Mouse (Mus musculus): Measurements from ENCODE around the gene Pcca. TPM values are rescaled to one million over a fixed set of nuclear protein-coding genes. Genes with fewer than 3 reads are reported as not detected.

Gene Pcca
- polyA plus RNA-seq, 1 experiment from 2014 or later: 37.7 TPM

DNA sequence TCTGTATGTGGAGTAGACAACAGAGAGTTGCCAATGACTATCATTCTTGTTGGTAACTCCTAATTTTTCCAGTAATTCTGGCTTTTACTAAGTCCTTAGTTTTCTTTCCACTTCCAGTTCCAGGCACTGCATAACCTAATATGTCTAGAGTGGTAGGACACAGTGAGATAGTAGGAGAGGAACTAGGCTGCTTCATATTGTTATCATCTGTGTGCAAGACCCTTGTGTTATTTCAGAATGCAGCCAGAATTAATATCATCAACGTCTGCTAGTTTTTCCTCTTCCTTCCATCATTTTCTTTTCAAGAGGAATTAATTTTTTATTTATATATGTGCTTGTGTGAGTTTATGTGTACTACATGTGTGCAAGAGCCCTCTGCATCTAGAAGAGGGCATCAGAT lies 114.1 kb downstream of the Pcca start:
- Histone ChIP-seq H3K27ac (no peak overlapping the region), H3K27me3 (no peaks in the 10 kb centered on the region), H3K4me1 (replicated peaks) (no peaks in the 10 kb centered on the region), H3K4me3 (replicated peaks) (no peak overlapping the region), H3K36me3 (0 out of 2 replicates have a peak, but pooled peaks cover 4% of the 10 kb centered on the region), H3K9me3 (no peaks in the 10 kb centered on the region), H3K4me2 (no peak overlapping the region), H3K9ac (replicated peaks) (no peak overlapping the region)
- 82% methylated on average over 1 of the region's 1 CpGs for WGBS
- no peak for ATAC-seq (ENCODE audit: insufficient number of reproducible peaks, insufficient read depth, low FRiP score, low TSS enrichment, low read depth)

DNA sequence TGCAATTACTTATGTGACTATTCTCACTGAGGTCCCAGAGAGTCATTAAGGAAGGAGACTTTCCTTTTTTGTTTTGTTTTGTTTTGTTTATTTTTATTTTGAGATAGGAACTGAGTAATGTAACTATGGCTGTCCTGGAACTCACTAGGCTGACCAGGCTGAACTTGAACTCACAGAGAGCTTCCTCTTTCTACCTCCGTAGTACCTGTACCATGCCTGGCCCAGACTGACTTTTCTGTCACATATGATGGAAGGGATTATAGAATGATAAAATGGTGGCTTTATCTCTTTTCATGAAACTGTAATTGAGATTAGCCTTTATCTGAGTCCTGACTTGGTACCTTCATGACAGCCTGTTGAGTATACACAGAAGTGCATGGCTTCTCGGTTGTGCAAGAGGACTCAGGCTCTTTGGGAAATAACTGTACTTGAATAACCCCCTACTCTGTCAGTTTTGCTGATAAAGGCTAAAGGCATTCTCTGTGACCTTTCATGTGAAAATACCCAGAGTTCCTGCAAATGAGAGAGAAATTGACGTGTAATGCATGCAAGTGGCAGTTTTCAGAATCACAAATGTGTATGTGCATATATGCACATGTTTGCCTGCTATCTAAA lies 115.3 kb downstream of the Pcca start:
- Histone ChIP-seq H3K9ac (replicated peaks) (no peak overlapping the region), H3K4me3 (replicated peaks) (no peak overlapping the region), H3K27ac (no peak overlapping the region), H3K9me3 (no peaks in the 10 kb centered on the region), H3K36me3 (peaks cover 7% of the 10 kb centered on the region; the same call in 1 of the 2 replicates), H3K4me2 (no peak overlapping the region), H3K27me3 (no peaks in the 10 kb centered on the region), H3K4me1 (replicated peaks) (no peaks in the 10 kb centered on the region)
- WGBS: 87% methylated on average over 3 of the region's 3 CpGs
- ATAC-seq (ENCODE audit: insufficient number of reproducible peaks, insufficient read depth, low FRiP score, low TSS enrichment, low read depth): no peak

DNA sequence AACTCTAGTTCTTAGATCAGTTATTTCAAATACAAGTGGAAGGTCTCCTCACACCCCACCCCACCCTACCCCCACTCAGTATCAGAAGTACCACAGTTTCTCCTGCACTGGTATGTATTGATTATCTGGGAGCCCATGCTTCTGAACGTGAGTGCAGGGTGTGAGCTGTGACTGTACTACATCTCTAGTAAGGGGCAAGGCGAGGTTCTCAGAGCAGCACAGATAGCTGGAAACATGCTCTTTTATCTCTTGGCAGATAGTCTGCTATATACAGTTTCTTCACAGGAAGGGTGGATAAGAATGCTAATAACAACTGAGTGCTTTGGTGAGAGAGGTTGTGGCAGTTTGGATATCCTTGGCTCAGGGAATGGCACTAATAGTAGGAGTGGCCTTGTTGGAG lies 117.6 kb downstream of the Pcca start:
- Histone ChIP-seq H3K27me3 (no peaks in the 10 kb centered on the region), H3K4me3 (replicated peaks) (no peak overlapping the region), H3K9ac (replicated peaks) (no peak overlapping the region), H3K9me3 (no peaks in the 10 kb centered on the region), H3K4me1 (replicated peaks) (no peaks in the 10 kb centered on the region), H3K36me3 (peaks cover 7% of the 10 kb centered on the region; the same call in 1 of the 2 replicates), H3K27ac (no peak overlapping the region), H3K4me2 (no peak overlapping the region)
- WGBS: 93% methylated on average over 2 of the region's 2 CpGs
- ATAC-seq (ENCODE audit: insufficient number of reproducible peaks, insufficient read depth, low FRiP score, low TSS enrichment, low read depth): no peak

- Histone ChIP-seq H3K4me3 (replicated peaks) (no peak overlapping the region), H3K27ac (no peak overlapping the region), H3K9me3 (no peaks in the 10 kb centered on the region), H3K4me2 (no peak overlapping the region), H3K36me3 (no peaks in the 10 kb centered on the region), H3K27me3 (no peaks in the 10 kb centered on the region), H3K4me1 (replicated peaks) (no peaks in the 10 kb centered on the region), H3K9ac (replicated peaks) (no peak overlapping the region)
- ATAC-seq (ENCODE audit: insufficient number of reproducible peaks, insufficient read depth, low FRiP score, low TSS enrichment, low read depth): no peak
- 79% methylated on average over 3 of the region's 3 CpGs for WGBS
Observed at GRCm38 (mm10) chr14:122675661-122676060, 141.5 kb downstream of the Pcca start.

- H3K4me3 ChIP-seq (replicated peaks): no peak overlapping the region
Observed at GRCm38 (mm10) chr14:122683645-122684044, 149.5 kb downstream of the Pcca start.

DNA sequence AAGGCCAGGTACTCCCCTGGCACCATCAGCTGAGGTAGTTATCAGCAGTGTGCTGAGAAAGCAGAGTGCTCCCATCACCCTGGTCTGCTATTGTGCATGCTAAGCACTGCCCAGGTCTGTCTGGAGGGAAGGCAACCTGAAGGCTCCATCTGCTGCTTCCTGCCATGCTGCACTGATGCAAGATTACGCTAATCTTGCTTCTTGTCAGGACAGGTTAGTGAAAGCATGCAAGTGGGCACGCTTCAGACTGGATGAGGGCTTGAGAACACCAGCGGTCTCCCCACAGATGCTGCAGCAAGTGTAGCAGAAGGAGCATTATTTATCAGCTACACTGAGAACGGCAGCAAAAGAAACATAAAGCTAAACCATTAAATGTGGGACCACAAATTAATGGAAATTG lies 150.1 kb downstream of the Pcca start:
- Histone ChIP-seq H3K4me2 (no peak overlapping the region), H3K4me1 (replicated peaks) (peaks cover 16% of the 10 kb centered on the region), H3K9ac (replicated peaks) (no peak overlapping the region), H3K9me3 (no peaks in the 10 kb centered on the region), H3K27me3 (no peaks in the 10 kb centered on the region), H3K36me3 (no peaks in the 10 kb centered on the region), H3K4me3 (replicated peaks) (no peak overlapping the region), H3K27ac (no peak overlapping the region)
- 69% methylated on average over 4 of the region's 4 CpGs for WGBS
- ATAC-seq (ENCODE audit: insufficient number of reproducible peaks, insufficient read depth, low FRiP score, low TSS enrichment, low read depth): no peak

More at GRCm38 (mm10) chr14:122683645-122684044, 149.5 kb downstream of the Pcca start:
- H3K9me3 ChIP-seq: no peaks in the 10 kb centered on the region
- no peaks in the 10 kb centered on the region for H3K36me3 ChIP-seq
- H3K4me2 ChIP-seq: no peak overlapping the region
- peaks cover 10% of the 10 kb centered on the region for H3K4me1 ChIP-seq (replicated peaks)
- no peak overlapping the region for H3K27ac ChIP-seq
- WGBS: 89% methylated on average over 1 of the region's 1 CpGs
- no peak for ATAC-seq (ENCODE audit: insufficient number of reproducible peaks, insufficient read depth, low FRiP score, low TSS enrichment, low read depth)
- no peaks in the 10 kb centered on the region for H3K27me3 ChIP-seq
- H3K9ac ChIP-seq (replicated peaks): no peak overlapping the region

DNA sequence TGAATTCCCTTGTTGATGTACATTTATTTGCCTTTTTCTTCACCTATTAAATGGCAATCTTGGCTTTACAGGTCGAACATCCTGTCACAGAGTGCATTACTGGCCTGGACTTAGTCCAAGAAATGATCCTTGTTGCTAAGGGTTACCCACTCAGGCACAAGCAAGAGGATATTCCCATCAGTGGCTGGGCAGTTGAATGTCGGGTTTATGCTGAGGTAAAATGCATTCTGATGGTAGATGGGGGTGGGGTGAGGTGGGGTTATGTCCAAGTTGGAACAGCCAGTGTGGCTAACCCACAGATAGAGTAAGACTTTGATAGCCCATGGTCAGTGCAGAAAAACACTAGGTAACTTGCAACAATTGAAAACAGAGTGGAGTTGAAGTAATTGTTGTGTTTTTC lies 150.7 kb downstream of the Pcca start:
- no peak overlapping the region for H3K9ac ChIP-seq (replicated peaks)
- ATAC-seq (ENCODE audit: insufficient number of reproducible peaks, insufficient read depth, low FRiP score, low TSS enrichment, low read depth): no peak
- H3K27ac ChIP-seq: no peak overlapping the region
- no peak overlapping the region for H3K4me3 ChIP-seq (replicated peaks)
- H3K9me3 ChIP-seq: no peaks in the 10 kb centered on the region
- no peak overlapping the region for H3K4me2 ChIP-seq
- H3K36me3 ChIP-seq: no peaks in the 10 kb centered on the region
- 30% methylated on average over 2 of the region's 2 CpGs for WGBS
- H3K4me1 ChIP-seq (replicated peaks): peaks cover 22% of the 10 kb centered on the region
- H3K27me3 ChIP-seq: no peaks in the 10 kb centered on the region

GRCm38 (mm10) chr14:122687398-122687797 lies 153.3 kb downstream of the Pcca start:
- Histone ChIP-seq H3K9me3 (no peaks in the 10 kb centered on the region), H3K36me3 (peaks cover 2% of the 10 kb centered on the region; the same call in 1 of the 2 replicates), H3K27ac (no peak overlapping the region), H3K4me1 (replicated peaks) (peaks cover 22% of the 10 kb centered on the region), H3K4me3 (replicated peaks) (no peak overlapping the region), H3K27me3 (no peaks in the 10 kb centered on the region), H3K4me2 (no peak overlapping the region), H3K9ac (replicated peaks) (no peak overlapping the region)
- no peak for ATAC-seq (ENCODE audit: insufficient number of reproducible peaks, insufficient read depth, low FRiP score, low TSS enrichment, low read depth)
- 77% methylated on average over 7 of the region's 7 CpGs for WGBS

- 93% methylated on average over 4 of the region's 4 CpGs for WGBS
- Histone ChIP-seq H3K4me3 (replicated peaks) (no peak overlapping the region), H3K4me2 (no peak overlapping the region), H3K36me3 (peaks cover 6% of the 10 kb centered on the region; the same call in 1 of the 2 replicates), H3K9ac (replicated peaks) (no peak overlapping the region), H3K9me3 (no peaks in the 10 kb centered on the region), H3K27ac (no peak overlapping the region), H3K4me1 (replicated peaks) (peaks cover 22% of the 10 kb centered on the region), H3K27me3 (no peaks in the 10 kb centered on the region)
- ATAC-seq (ENCODE audit: insufficient number of reproducible peaks, insufficient read depth, low FRiP score, low TSS enrichment, low read depth): no peak
Observed at GRCm38 (mm10) chr14:122688378-122688777, 154.3 kb downstream of the Pcca start.

GRCm38 (mm10) chr14:122689136-122689815 lies 155.2 kb downstream of the Pcca start:
- ATAC-seq (ENCODE audit: insufficient number of reproducible peaks, insufficient read depth, low FRiP score, low TSS enrichment, low read depth): no peak
- peaks cover 20% of the 10 kb centered on the region for H3K4me1 ChIP-seq (replicated peaks)
- H3K4me3 ChIP-seq (replicated peaks): no peak overlapping the region
- H3K27me3 ChIP-seq: no peaks in the 10 kb centered on the region
- 0 out of 2 replicates have a peak overlapping the region, but pooled peaks have one; percentile 7 for H3K27ac ChIP-seq
- no peaks in the 10 kb centered on the region for H3K9me3 ChIP-seq
- no peak overlapping the region for H3K9ac ChIP-seq (replicated peaks)
- H3K36me3 ChIP-seq: peaks cover 9% of the 10 kb centered on the region; the same call in 1 of the 2 replicates
- WGBS: 52% methylated on average over 17 of the region's 17 CpGs
- H3K4me2 ChIP-seq: no peak overlapping the region

- Histone ChIP-seq H3K36me3 (peaks cover 9% of the 10 kb centered on the region; the same call in 1 of the 2 replicates), H3K9me3 (no peaks in the 10 kb centered on the region), H3K9ac (replicated peaks) (no peak overlapping the region), H3K4me3 (replicated peaks) (no peak overlapping the region), H3K27me3 (no peaks in the 10 kb centered on the region), H3K27ac (no peak overlapping the region), H3K4me1 (replicated peaks) (peaks cover 12% of the 10 kb centered on the region), H3K4me2 (no peak overlapping the region)
- no peak for ATAC-seq (ENCODE audit: insufficient number of reproducible peaks, insufficient read depth, low FRiP score, low TSS enrichment, low read depth)
- 86% methylated on average over 1 of the region's 1 CpGs for WGBS
Observed at GRCm38 (mm10) chr14:122691555-122691954, 157.4 kb downstream of the Pcca start.
